Mouse (Mus musculus) lung, embryonic 14.5 days (tissue): ENCODE results near the gene Emilin1. TPM values are rescaled to one million over a fixed set of nuclear protein-coding genes. Genes with fewer than 3 reads are reported as not detected.
A peak's percentile ranks its signal among the peaks of the same experiment; 100 is the strongest.

Experiments used
- ATAC-seq: fragments of 200-750 bp; cut with Nextera tagmentation; 2 replicates; pipeline ENCODE4 v1.8.0; 2017; ENCODE audit warnings: mild to moderate bottlenecking, moderate TSS enrichment, moderate library complexity; ENCODE audit not compliant: insufficient read depth
- DNase-seq: peaks from one replicate; pipeline ENCODE4 v3.0.0-alpha.2; 2015
- H3K27ac ChIP-seq: fragments of 300-500 bp; sonication (generic); 2 replicates; pipeline ENCODE4 v1.5.1; 2014; ENCODE audit warnings: low read depth, mild to moderate bottlenecking, moderate library complexity
- H3K27me3 ChIP-seq: fragments of 300-500 bp; sonication (generic); 2 replicates; pipeline ENCODE4 v1.6.1; 2014; ENCODE audit warnings: low read length, control low read depth; ENCODE audit not compliant: insufficient read depth
- H3K36me3 ChIP-seq: fragments of 300-500 bp; sonication (generic); 2 replicates; pipeline ENCODE4 v1.6.1; 2014; ENCODE audit warnings: control low read depth; ENCODE audit not compliant: insufficient read depth
- H3K4me1 ChIP-seq: fragments of 300-500 bp; sonication (generic); 2 replicates; pipeline ENCODE4 v1.6.1; 2014; ENCODE audit warnings: antibody characterized with exemption, control low read depth; ENCODE audit not compliant: insufficient read depth
- H3K4me2 ChIP-seq: fragments of 300-500 bp; sonication (generic); 2 replicates; pipeline ENCODE4 v1.6.1; 2014; ENCODE audit warnings: mild to moderate bottlenecking
- H3K4me3 ChIP-seq: fragments of 300-500 bp; sonication (generic); 2 replicates; pipeline ENCODE4 v1.5.1; 2014; ENCODE audit warnings: low read depth, low read length
- H3K9ac ChIP-seq: fragments of 300-500 bp; sonication (generic); 2 replicates; pipeline ENCODE4 v1.6.1; 2014
- H3K9me3 ChIP-seq: fragments of 300-500 bp; sonication (generic); 2 replicates; pipeline ENCODE4 v1.6.1; 2016; ENCODE audit warnings: low read depth, low read length, control low read depth
- CTCF ChIP-seq: IDR thresholded peaks from 2 replicates; pipeline ENCODE4 v1.5.1; 2016; ENCODE audit warnings: antibody characterized with exemption, low read depth
- WGBS: fragments of 180-500 bp; shearing (Covaris S2); extraction: QIAGEN DNeasy Blood & Tissue Kit; methylation state at CpG from one replicate; pipeline ENCODE4 v1.1.7; 2014; 5-methylcytosine and 5-hydroxymethylcytosine counted together
- polyA plus RNA-seq: library from polyadenylated mRNA; unstranded; fragments of >200 nt; fragmentation: Nextera tagmentation; extraction: Ambion mirVana; gene quantifications from 2 replicates; pipeline ENCODE4 v1.2.1, GENCODE M21; 2014

Emilin1 gene
- polyA plus RNA-seq, 1 experiment from 2014 or later, result 185 TPM

DNA sequence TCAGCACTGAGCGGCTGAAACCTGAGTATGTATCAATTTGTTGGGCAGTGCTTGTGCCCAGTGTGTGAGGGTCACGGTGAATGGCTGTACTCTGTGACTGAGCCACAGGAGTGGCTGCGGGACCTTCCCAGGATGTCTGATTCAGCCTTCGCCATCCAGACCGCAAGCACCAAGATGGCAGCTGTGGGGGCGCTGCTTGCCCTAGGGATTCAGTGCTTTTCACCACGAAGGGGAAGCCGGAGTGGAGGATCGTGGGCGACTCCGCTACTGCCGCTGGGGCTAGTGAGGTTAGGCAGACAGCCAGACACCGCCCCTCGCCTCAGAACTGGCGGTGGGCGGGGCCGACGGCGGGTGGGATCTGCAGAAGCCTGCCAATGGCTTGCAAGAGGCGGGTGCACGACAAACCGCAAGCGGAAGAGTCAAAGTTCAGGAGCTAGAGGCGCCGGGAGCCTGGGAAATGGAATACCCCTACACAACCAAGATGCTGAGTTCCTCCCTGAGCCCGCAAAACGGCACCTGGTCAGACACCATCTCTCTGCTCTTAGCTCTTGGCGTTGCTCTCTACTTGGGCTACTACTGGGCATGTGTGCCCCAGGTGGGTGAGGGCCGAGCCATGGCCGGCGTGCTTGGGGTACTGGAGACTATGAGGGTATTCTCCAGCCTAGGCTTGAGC, 36.6 kb downstream of the Emilin1 start:
- peak overlapping the region; percentile 50; the same call in 1 of the 2 replicates for H3K27ac ChIP-seq
- under 1% methylated on average over 31 of the region's 31 CpGs for WGBS
- TF ChIP-seq CTCF, result peak; percentile 32; the same call in 1 of the 2 replicates

DNA sequence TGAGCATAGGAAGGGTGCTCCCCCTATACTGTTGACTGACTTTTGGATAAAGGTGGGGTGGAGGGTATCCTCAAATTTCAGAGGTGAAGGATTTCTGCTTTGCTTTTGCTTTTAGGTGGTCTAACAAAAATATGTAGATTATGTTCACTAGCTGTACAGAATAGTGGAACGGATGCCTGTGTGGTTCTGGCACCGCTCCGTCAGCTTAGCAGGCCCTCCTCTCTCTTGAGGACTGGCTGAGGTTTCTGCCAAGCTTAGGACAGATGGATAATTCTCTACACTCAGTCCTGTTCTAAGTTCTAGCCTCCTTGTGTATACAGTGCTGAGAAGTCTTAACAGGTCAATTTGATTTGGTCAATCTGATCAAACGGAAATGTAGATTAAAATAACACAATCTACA, 37.2 kb downstream of the Emilin1 start:
- peaks cover 1% of the 10 kb centered on the region; the same call in 1 of the 2 replicates for H3K27me3 ChIP-seq

More for the DNA sequence above, 36.6 kb downstream of the Emilin1 start:
- peak overlapping the region; percentile 86 for H3K4me2 ChIP-seq
- H3K4me1 ChIP-seq, result peaks cover 3% of the 10 kb centered on the region; the same call in 1 of the 2 replicates
- peak overlapping the region; percentile 62 for H3K9ac ChIP-seq
- no peaks in the 10 kb centered on the region for H3K9me3 ChIP-seq
- peak overlapping the region; percentile 56 for H3K4me3 ChIP-seq
- H3K36me3 ChIP-seq, result peaks cover 27% of the 10 kb centered on the region
- ATAC-seq (peak; percentile 93), DNase-seq (peak; percentile 97)
- H3K27me3 ChIP-seq, result peaks cover 8% of the 10 kb centered on the region

DNA sequence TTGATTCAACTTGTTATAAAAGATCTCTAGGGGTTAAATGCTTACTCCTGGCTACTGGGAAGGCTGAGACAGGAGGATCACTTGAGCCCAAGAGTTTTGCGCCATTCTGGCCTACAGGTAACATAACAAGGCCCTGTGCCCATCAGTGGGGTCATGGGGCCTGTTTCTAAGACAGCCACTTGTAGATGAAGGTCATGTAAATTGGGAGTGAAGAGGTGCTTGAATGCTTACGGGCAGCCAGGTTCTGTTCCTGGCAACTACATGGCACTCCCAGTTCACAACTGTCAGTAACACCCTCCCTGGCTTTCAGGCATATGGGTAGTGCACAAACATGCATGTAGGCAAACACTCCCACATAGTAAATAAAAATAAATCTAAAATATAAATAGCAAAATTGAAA, 37.7 kb downstream of the Emilin1 start:
- H3K4me3 ChIP-seq, result no peak overlapping the region
- no peaks in the 10 kb centered on the region for H3K27me3 ChIP-seq
- no peaks in the 10 kb centered on the region for H3K9me3 ChIP-seq
- WGBS, result 79% methylated on average over 2 of the region's 2 CpGs
- no peak for DNase-seq
- ATAC-seq, result no peak
- H3K9ac ChIP-seq, result no peak overlapping the region
- TF ChIP-seq CTCF, result no peak
- H3K4me2 ChIP-seq, result peak overlapping the region; percentile 86; the same call in 1 of the 2 replicates
- H3K4me1 ChIP-seq, result no peaks in the 10 kb centered on the region
- H3K27ac ChIP-seq, result no peak overlapping the region
- H3K36me3 ChIP-seq, result peaks cover 38% of the 10 kb centered on the region

More for the DNA sequence above, 37.2 kb downstream of the Emilin1 start:
- WGBS, result 62% methylated on average over 4 of the region's 4 CpGs
- no peak for TF ChIP-seq CTCF
- Histone ChIP-seq H3K36me3 (peaks cover 34% of the 10 kb centered on the region), H3K4me3 (peak overlapping the region; percentile 56), H3K9ac (peak overlapping the region; percentile 62), H3K4me1 (peaks cover under 1% of the 10 kb centered on the region; the same call in 1 of the 2 replicates), H3K27ac (peak overlapping the region; percentile 50; the same call in 1 of the 2 replicates), H3K4me2 (peak overlapping the region; percentile 86), H3K9me3 (no peaks in the 10 kb centered on the region)
- DNase-seq (no peak), ATAC-seq (no peak)

DNA sequence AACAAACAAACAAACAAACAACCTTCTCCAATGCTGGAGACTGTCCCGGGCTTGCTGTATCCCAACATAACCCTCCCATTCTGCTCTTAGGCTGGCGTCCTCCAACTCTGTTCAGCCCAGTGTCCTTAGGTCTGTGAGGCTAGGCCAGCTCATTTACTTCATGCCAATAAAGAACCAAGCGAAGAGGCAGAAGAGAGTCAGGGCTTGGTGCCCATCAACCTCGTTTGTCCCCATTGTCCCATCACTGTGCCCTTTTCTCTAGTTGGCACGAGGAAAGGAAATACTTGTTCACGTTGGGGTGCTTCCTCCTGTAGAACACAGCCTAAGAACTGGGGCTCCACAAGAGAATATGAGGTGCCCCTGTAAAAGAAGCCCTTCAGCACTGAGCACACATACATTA, 38.5 kb downstream of the Emilin1 start:
- no peak for TF ChIP-seq CTCF
- H3K27me3 ChIP-seq, result no peaks in the 10 kb centered on the region
- 84% methylated on average over 6 of the region's 6 CpGs for WGBS
- H3K36me3 ChIP-seq, result peaks cover 41% of the 10 kb centered on the region
- no peak overlapping the region for H3K27ac ChIP-seq
- H3K4me3 ChIP-seq, result no peak overlapping the region
- DNase-seq (no peak), ATAC-seq (no peak)
- no peak overlapping the region for H3K4me2 ChIP-seq
- no peaks in the 10 kb centered on the region for H3K4me1 ChIP-seq
- no peaks in the 10 kb centered on the region for H3K9me3 ChIP-seq
- H3K9ac ChIP-seq, result no peak overlapping the region

DNA sequence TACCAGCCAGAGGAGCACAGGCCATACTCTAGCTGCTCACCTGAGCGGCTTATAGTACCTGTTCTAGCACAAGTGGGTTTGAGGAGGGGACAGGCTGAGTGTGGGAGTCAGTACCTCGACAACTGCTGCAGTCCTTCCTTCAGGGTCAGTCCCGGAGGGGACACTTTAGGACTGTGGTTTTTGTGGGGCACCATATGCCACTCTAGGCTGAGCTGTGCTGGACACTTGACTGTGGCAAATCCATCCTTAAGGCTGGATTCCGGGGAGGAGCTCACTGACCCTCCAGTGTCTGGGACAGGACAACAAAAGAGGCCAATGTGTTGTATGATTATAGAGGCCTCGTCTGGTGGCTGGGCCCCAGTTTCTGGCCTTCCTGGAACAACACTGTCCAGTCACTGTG, 39.3 kb downstream of the Emilin1 start:
- Histone ChIP-seq H3K4me2 (no peak overlapping the region), H3K27me3 (no peaks in the 10 kb centered on the region), H3K4me3 (no peak overlapping the region), H3K9ac (no peak overlapping the region), H3K36me3 (peaks cover 44% of the 10 kb centered on the region), H3K27ac (no peak overlapping the region), H3K4me1 (no peaks in the 10 kb centered on the region), H3K9me3 (no peaks in the 10 kb centered on the region)
- WGBS, result 82% methylated on average over 5 of the region's 5 CpGs
- no peak for TF ChIP-seq CTCF
- DNase-seq (no peak), ATAC-seq (no peak)

DNA sequence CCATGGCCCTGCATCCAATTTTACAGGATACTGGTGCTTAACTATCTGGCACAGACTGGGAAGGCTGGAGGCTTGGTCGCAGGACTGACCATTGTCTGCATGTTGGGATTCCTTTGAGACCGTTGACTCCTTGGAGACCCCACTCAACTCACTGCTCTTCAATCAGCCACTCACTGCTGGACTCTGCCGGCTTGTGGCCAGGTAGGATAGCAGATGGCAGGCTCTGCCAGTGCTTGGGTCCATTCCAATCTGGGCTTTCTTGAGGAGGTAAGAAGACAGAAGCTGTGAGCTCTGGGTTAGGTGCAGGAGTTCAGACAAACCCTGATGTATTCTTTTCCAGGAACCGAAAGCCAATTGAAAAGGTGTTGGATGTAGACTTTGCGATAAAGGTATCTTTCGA, 40.9 kb downstream of the Emilin1 start:
- no peaks in the 10 kb centered on the region for H3K27me3 ChIP-seq
- no peak overlapping the region for H3K27ac ChIP-seq
- DNase-seq, result no peak
- no peak for ATAC-seq
- H3K4me2 ChIP-seq, result no peak overlapping the region
- H3K9ac ChIP-seq, result no peak overlapping the region
- H3K36me3 ChIP-seq, result peaks cover 53% of the 10 kb centered on the region
- H3K9me3 ChIP-seq, result no peaks in the 10 kb centered on the region
- 93% methylated on average over 6 of the region's 6 CpGs for WGBS
- peaks cover 4% of the 10 kb centered on the region for H3K4me1 ChIP-seq
- no peak for TF ChIP-seq CTCF
- H3K4me3 ChIP-seq, result no peak overlapping the region

DNA sequence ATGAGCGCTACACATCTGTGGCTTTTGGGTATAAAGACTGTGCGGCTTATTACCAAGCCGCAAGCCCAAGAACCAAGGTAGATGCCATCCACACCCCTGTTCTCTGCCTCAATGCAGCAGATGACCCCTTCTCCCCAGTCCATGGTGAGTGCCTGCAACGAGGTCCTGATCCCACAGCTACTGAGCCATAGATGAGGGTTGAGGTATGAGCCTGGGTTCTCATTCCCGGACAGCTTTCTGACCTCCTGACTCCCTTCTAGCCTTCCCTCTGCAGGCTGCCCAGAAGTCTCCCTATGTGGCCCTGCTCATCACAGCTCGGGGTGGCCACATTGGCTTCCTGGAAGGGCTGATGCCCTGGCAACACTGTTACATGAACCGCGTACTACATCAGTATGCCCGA, 41.4 kb downstream of the Emilin1 start:
- Histone ChIP-seq H3K9ac (no peak overlapping the region), H3K27me3 (no peaks in the 10 kb centered on the region), H3K27ac (no peak overlapping the region), H3K36me3 (peaks cover 53% of the 10 kb centered on the region), H3K9me3 (no peaks in the 10 kb centered on the region), H3K4me1 (peaks cover 6% of the 10 kb centered on the region), H3K4me2 (no peak overlapping the region), H3K4me3 (no peak overlapping the region)
- DNase-seq (no peak), ATAC-seq (no peak)
- 94% methylated on average over 9 of the region's 9 CpGs for WGBS
- TF ChIP-seq CTCF, result no peak
